Mouse (Mus musculus): ENCODE measurements around the gene Arpc5. TPM values are rescaled to one million over a fixed set of nuclear protein-coding genes. Genes with fewer than 3 reads are reported as not detected.
A peak's percentile ranks its signal among the peaks of the same experiment; 100 is the strongest.

Gene Arpc5
- 297 and 303 TPM in 2 replicates for polyA plus RNA-seq (2014; fragmentation: Nextera tagmentation; extraction: Ambion mirVana)

GRCm38 (mm10) chr1:152766032-152766772 lies at the start of gene Arpc5, which contains the start of gene Rgl1:
Gene Arpc5 (plus strand): TSS chr1:152766542.
Gene Rgl1 (minus strand): TSS chr1:152766351.
- Histone ChIP-seq H3K27me3 (ENCODE audit: control insufficient read depth, insufficient read depth, low read length) (no peaks in the 10 kb centered on the region), H3K9ac (ENCODE audit: low read length) (peak within 1 kb of the TSS; percentile 85), H3K4me2 (ENCODE audit: low read depth) (peak within 1 kb of the TSS; percentile 90), H3K36me3 (ENCODE audit: control insufficient read depth, insufficient read depth, low read length) (no peaks in the 10 kb centered on the region), H3K4me1 (ENCODE audit: control insufficient read depth, insufficient read depth, low read length) (peaks cover 6% of the 10 kb centered on the region; the same call in 1 of the 2 replicates), H3K27ac (ENCODE audit: low read depth, low read length) (peak within 1 kb of the TSS; percentile 78), H3K4me3 (ENCODE audit: low read depth, low read length) (peak within 1 kb of the TSS; percentile 93), H3K9me3 (ENCODE audit: control insufficient read depth, low read length) (no peaks in the 10 kb centered on the region)
- peak; percentile 99 for DNase-seq (ENCODE audit: low spot score)
- under 1% methylated on average over 85 of the region's 86 CpGs for WGBS
- peak; percentile 95 for ATAC-seq (ENCODE audit: insufficient read depth, low FRiP score, low TSS enrichment)

- Histone ChIP-seq H3K4me3 (ENCODE audit: low read depth, low read length) (no peak overlapping the region), H3K9me3 (ENCODE audit: control insufficient read depth, low read length) (no peaks in the 10 kb centered on the region), H3K4me1 (ENCODE audit: control insufficient read depth, insufficient read depth, low read length) (no peaks in the 10 kb centered on the region), H3K27ac (ENCODE audit: low read depth, low read length) (no peak overlapping the region), H3K9ac (ENCODE audit: low read length) (no peak overlapping the region), H3K4me2 (ENCODE audit: low read depth) (no peak overlapping the region), H3K36me3 (ENCODE audit: control insufficient read depth, insufficient read depth, low read length) (no peaks in the 10 kb centered on the region), H3K27me3 (ENCODE audit: control insufficient read depth, insufficient read depth, low read length) (no peaks in the 10 kb centered on the region)
- ATAC-seq (ENCODE audit: insufficient read depth, low FRiP score, low TSS enrichment) (no peak), DNase-seq (ENCODE audit: low spot score) (no peak)
- WGBS = 86% methylated on average over 1 of the region's 1 CpGs
These were observed 49.0 kb upstream of the Arpc5 start for GRCm38 (mm10) chr1:152717329-152717728.

GRCm38 (mm10) chr1:152718200-152718599 lies 48.1 kb upstream of the Arpc5 start:
- Histone ChIP-seq H3K9me3 (ENCODE audit: control insufficient read depth, low read length) (no peaks in the 10 kb centered on the region), H3K27me3 (ENCODE audit: control insufficient read depth, insufficient read depth, low read length) (no peaks in the 10 kb centered on the region), H3K4me3 (ENCODE audit: low read depth, low read length) (no peak overlapping the region), H3K36me3 (ENCODE audit: control insufficient read depth, insufficient read depth, low read length) (no peaks in the 10 kb centered on the region), H3K9ac (ENCODE audit: low read length) (no peak overlapping the region), H3K4me1 (ENCODE audit: control insufficient read depth, insufficient read depth, low read length) (no peaks in the 10 kb centered on the region), H3K4me2 (ENCODE audit: low read depth) (no peak overlapping the region), H3K27ac (ENCODE audit: low read depth, low read length) (no peak overlapping the region)
- DNase-seq (ENCODE audit: low spot score) (no peak), ATAC-seq (ENCODE audit: insufficient read depth, low FRiP score, low TSS enrichment) (no peak)
- WGBS = 73% methylated on average over 6 of the region's 6 CpGs

GRCm38 (mm10) chr1:152720969-152721368 lies 45.4 kb upstream of the Arpc5 start:
- Histone ChIP-seq H3K27ac (ENCODE audit: low read depth, low read length) (no peak overlapping the region), H3K9ac (ENCODE audit: low read length) (no peak overlapping the region), H3K9me3 (ENCODE audit: control insufficient read depth, low read length) (no peaks in the 10 kb centered on the region), H3K4me3 (ENCODE audit: low read depth, low read length) (no peak overlapping the region), H3K4me1 (ENCODE audit: control insufficient read depth, insufficient read depth, low read length) (no peaks in the 10 kb centered on the region), H3K36me3 (ENCODE audit: control insufficient read depth, insufficient read depth, low read length) (no peaks in the 10 kb centered on the region), H3K27me3 (ENCODE audit: control insufficient read depth, insufficient read depth, low read length) (no peaks in the 10 kb centered on the region), H3K4me2 (ENCODE audit: low read depth) (no peak overlapping the region)
- DNase-seq (ENCODE audit: low spot score) (no peak), ATAC-seq (ENCODE audit: insufficient read depth, low FRiP score, low TSS enrichment) (no peak)
- WGBS = 88% methylated on average over 4 of the region's 4 CpGs

- H3K27me3 ChIP-seq (ENCODE audit: control insufficient read depth, insufficient read depth, low read length) = no peaks in the 10 kb centered on the region
- no peaks in the 10 kb centered on the region for H3K4me1 ChIP-seq (ENCODE audit: control insufficient read depth, insufficient read depth, low read length)
These were observed 44.7 kb upstream of the Arpc5 start for GRCm38 (mm10) chr1:152721535-152722198.

GRCm38 (mm10) chr1:152724286-152724685 lies 42.1 kb upstream of the Arpc5 start:
- ATAC-seq (ENCODE audit: insufficient read depth, low FRiP score, low TSS enrichment) = no peak
- Histone ChIP-seq H3K27ac (ENCODE audit: low read depth, low read length) (no peak overlapping the region), H3K4me1 (ENCODE audit: control insufficient read depth, insufficient read depth, low read length) (no peaks in the 10 kb centered on the region), H3K27me3 (ENCODE audit: control insufficient read depth, insufficient read depth, low read length) (no peaks in the 10 kb centered on the region), H3K9me3 (ENCODE audit: control insufficient read depth, low read length) (no peaks in the 10 kb centered on the region), H3K4me2 (ENCODE audit: low read depth) (no peak overlapping the region), H3K9ac (ENCODE audit: low read length) (no peak overlapping the region), H3K36me3 (ENCODE audit: control insufficient read depth, insufficient read depth, low read length) (no peaks in the 10 kb centered on the region), H3K4me3 (ENCODE audit: low read depth, low read length) (no peak overlapping the region)
- no peak for DNase-seq (ENCODE audit: low spot score)

More at GRCm38 (mm10) chr1:152721535-152722198, 44.7 kb upstream of the Arpc5 start:
- H3K4me2 ChIP-seq (ENCODE audit: low read depth) = no peak overlapping the region
- WGBS = 87% methylated on average over 11 of the region's 11 CpGs
- H3K9me3 ChIP-seq (ENCODE audit: control insufficient read depth, low read length) = no peaks in the 10 kb centered on the region
- ATAC-seq (ENCODE audit: insufficient read depth, low FRiP score, low TSS enrichment) (no peak), DNase-seq (ENCODE audit: low spot score) (no peak)
- no peak overlapping the region for H3K9ac ChIP-seq (ENCODE audit: low read length)
- no peaks in the 10 kb centered on the region for H3K36me3 ChIP-seq (ENCODE audit: control insufficient read depth, insufficient read depth, low read length)
- no peak overlapping the region for H3K4me3 ChIP-seq (ENCODE audit: low read depth, low read length)
- no peak overlapping the region for H3K27ac ChIP-seq (ENCODE audit: low read depth, low read length)

- Histone ChIP-seq H3K4me3 (ENCODE audit: low read depth, low read length) (no peak overlapping the region), H3K9me3 (ENCODE audit: control insufficient read depth, low read length) (no peaks in the 10 kb centered on the region), H3K4me1 (ENCODE audit: control insufficient read depth, insufficient read depth, low read length) (no peaks in the 10 kb centered on the region), H3K36me3 (ENCODE audit: control insufficient read depth, insufficient read depth, low read length) (no peaks in the 10 kb centered on the region), H3K27ac (ENCODE audit: low read depth, low read length) (no peak overlapping the region), H3K4me2 (ENCODE audit: low read depth) (no peak overlapping the region), H3K9ac (ENCODE audit: low read length) (no peak overlapping the region), H3K27me3 (ENCODE audit: control insufficient read depth, insufficient read depth, low read length) (no peaks in the 10 kb centered on the region)
- no peak for ATAC-seq (ENCODE audit: insufficient read depth, low FRiP score, low TSS enrichment)
- DNase-seq (ENCODE audit: low spot score) = no peak
- 76% methylated on average over 3 of the region's 3 CpGs for WGBS
These were observed 40.2 kb upstream of the Arpc5 start for GRCm38 (mm10) chr1:152726095-152726494.

- Histone ChIP-seq H3K27me3 (ENCODE audit: control insufficient read depth, insufficient read depth, low read length) (no peaks in the 10 kb centered on the region), H3K4me1 (ENCODE audit: control insufficient read depth, insufficient read depth, low read length) (no peaks in the 10 kb centered on the region), H3K4me2 (ENCODE audit: low read depth) (no peak overlapping the region), H3K9ac (ENCODE audit: low read length) (no peak overlapping the region), H3K4me3 (ENCODE audit: low read depth, low read length) (no peak overlapping the region), H3K27ac (ENCODE audit: low read depth, low read length) (no peak overlapping the region), H3K36me3 (ENCODE audit: control insufficient read depth, insufficient read depth, low read length) (no peaks in the 10 kb centered on the region), H3K9me3 (ENCODE audit: control insufficient read depth, low read length) (no peaks in the 10 kb centered on the region)
- WGBS = 79% methylated on average over 4 of the region's 5 CpGs
- DNase-seq (ENCODE audit: low spot score) (no peak), ATAC-seq (ENCODE audit: insufficient read depth, low FRiP score, low TSS enrichment) (no peak)
These were observed 38.6 kb upstream of the Arpc5 start for GRCm38 (mm10) chr1:152727604-152728236.

All from neural tube, embryonic 11.5 days (tissue).